ENCODE assay signal across 8 mouse cellular contexts in genomic region chr5:8659911-8660737, GRCm38 (mm10). TPM values are rescaled to one million over a fixed set of nuclear protein-coding genes. Genes with fewer than 3 reads are reported as not detected.
A peak's percentile ranks its signal among the peaks of the same experiment; 100 is the strongest.
DNase-seq lines count a peak whose midpoint lies in the region; ATAC-seq and TF ChIP-seq lines count a peak whose summit lies in the region.

Gene Abcb1a (plus strand): TSS chr5:8660077.

- peak within 1 kb of the TSS; percentile 63 for H3K9ac ChIP-seq in embryonic facial prominence, embryonic 13.5 days
- peak within 1 kb of the TSS; percentile 54 for H3K9ac ChIP-seq in heart, embryonic 11.5 days (ENCODE audit: low read depth, low read length)
- H3K9ac ChIP-seq in kidney, embryonic 14.5 days (ENCODE audit: low read depth, low read length), result peak within 1 kb of the TSS; percentile 42
- no peak within 1 kb of the TSS for H3K9ac ChIP-seq in liver, embryonic 14.5 days (replicated peaks)

- no peak for TF ChIP-seq CTCF in liver, embryonic 14.5 days (IDR thresholded peaks at IDR 0.05; ENCODE audit: low read depth)
- TF ChIP-seq CTCF in testis, adult 2 months (IDR thresholded peaks at IDR 0.05; ENCODE audit: control insufficient read depth, insufficient read depth, insufficient replicate concordance, low read depth, low read length), result no peak

- H3K27ac ChIP-seq in embryonic facial prominence, embryonic 13.5 days, result no peak within 1 kb of the TSS
- H3K27ac ChIP-seq in heart, embryonic 11.5 days (ENCODE audit: low read depth, low read length), result no peak within 1 kb of the TSS
- no peak within 1 kb of the TSS for H3K27ac ChIP-seq in kidney, embryonic 14.5 days (ENCODE audit: low read depth, low read length)
- H3K27ac ChIP-seq in liver, embryonic 14.5 days, result no peak within 1 kb of the TSS
- no peak within 1 kb of the TSS for H3K27ac ChIP-seq in testis, adult 2 months (ENCODE audit: control insufficient read depth, insufficient read depth, low read depth, low read length)

- H3K36me3 ChIP-seq in embryonic facial prominence, embryonic 13.5 days, result no peaks in the 10 kb centered on the region
- no peaks in the 10 kb centered on the region for H3K36me3 ChIP-seq in heart, embryonic 11.5 days (ENCODE audit: control insufficient read depth, insufficient read depth, low read length)
- no peaks in the 10 kb centered on the region for H3K36me3 ChIP-seq in kidney, embryonic 14.5 days (ENCODE audit: control insufficient read depth, insufficient read depth, low read length)
- H3K36me3 ChIP-seq in liver, embryonic 14.5 days (replicated peaks; ENCODE audit: control insufficient read depth, insufficient read depth, low read depth), result no peaks in the 10 kb centered on the region
- H3K36me3 ChIP-seq in testis, adult 2 months (ENCODE audit: control insufficient read depth, insufficient read depth, low read length), result no peaks in the 10 kb centered on the region

- no peak for TF ChIP-seq POLR2A in testis, adult 2 months (IDR thresholded peaks at IDR 0.05; ENCODE audit: control insufficient read depth, low read depth, low read length)

- no peaks in the 10 kb centered on the region for H3K27me3 ChIP-seq in embryonic facial prominence, embryonic 13.5 days
- no peaks in the 10 kb centered on the region for H3K27me3 ChIP-seq in heart, embryonic 11.5 days (ENCODE audit: control insufficient read depth, insufficient read depth, low read length)
- no peaks in the 10 kb centered on the region for H3K27me3 ChIP-seq in kidney, embryonic 14.5 days (ENCODE audit: control insufficient read depth, insufficient read depth, low read length)
- H3K27me3 ChIP-seq in liver, embryonic 14.5 days (ENCODE audit: control insufficient read depth, insufficient read depth, low read length), result no peaks in the 10 kb centered on the region
- H3K27me3 ChIP-seq in testis, adult 2 months (ENCODE audit: control insufficient read depth, insufficient read depth, low read length), result no peaks in the 10 kb centered on the region

- 4% methylated on average over 37 of the region's 37 CpGs for WGBS in embryonic facial prominence, embryonic 13.5 days
- WGBS in heart, embryonic 11.5 days (ENCODE audit: insufficient replicate concordance), result 8% methylated on average over 37 of the region's 37 CpGs
- WGBS in kidney, embryonic 14.5 days, result 4% methylated on average over 37 of the region's 37 CpGs
- 7% methylated on average over 37 of the region's 37 CpGs for WGBS in liver, embryonic 14.5 days (ENCODE audit: insufficient replicate concordance)

- peak within 1 kb of the TSS; percentile 91 for H3K4me2 ChIP-seq in embryonic facial prominence, embryonic 13.5 days
- H3K4me2 ChIP-seq in heart, embryonic 11.5 days, result peak within 1 kb of the TSS; percentile 88
- H3K4me2 ChIP-seq in kidney, embryonic 14.5 days (replicated peaks; ENCODE audit: low read depth, low read length), result peak within 1 kb of the TSS; percentile 69
- H3K4me2 ChIP-seq in liver, embryonic 14.5 days (ENCODE audit: low read depth), result peak within 1 kb of the TSS; percentile 50

- DNase-seq in A20 (ENCODE audit: low read depth, low spot score) (peak; percentile 72), WW6 (ENCODE audit: low read depth, low spot score) (peak; percentile 26)
- DNase-seq in liver, embryonic 14.5 days (ENCODE audit: low read depth in 3 of 3, low spot score in 3 of 3), result peak in 2 of 3 experiments; percentile 9 to 17
- DNase-seq in natural killer cell, adult 2 months (ENCODE audit: low spot score in 2 of 2), result peak; percentile 69 to 72

- H3K4me3 ChIP-seq in embryonic facial prominence, embryonic 13.5 days, result peak within 1 kb of the TSS; percentile 47
- H3K4me3 ChIP-seq in heart, embryonic 11.5 days (ENCODE audit: low read depth, low read length), result peak within 1 kb of the TSS; percentile 49
- peak within 1 kb of the TSS; percentile 43 for H3K4me3 ChIP-seq in kidney, embryonic 14.5 days (ENCODE audit: low read length)
- H3K4me3 ChIP-seq in liver, embryonic 14.5 days (ENCODE audit: insufficient read depth in 1 of 2, low read depth in 2 of 2, low read length in 2 of 2), result peak within 1 kb of the TSS; percentile 36 to 51
- peak within 1 kb of the TSS; percentile 12; the same call in 1 of the 2 replicates for H3K4me3 ChIP-seq in testis, adult 2 months (ENCODE audit: control insufficient read depth, low read depth, low read length)

- ATAC-seq in embryonic facial prominence, embryonic 13.5 days (ENCODE audit: insufficient number of reproducible peaks, insufficient read depth, low FRiP score, low TSS enrichment, low read depth), result no peak
- peak; percentile 59; the same call in 1 of the 2 replicates for ATAC-seq in heart, embryonic 11.5 days (replicated peaks; ENCODE audit: insufficient number of reproducible peaks, low FRiP score, low TSS enrichment)
- ATAC-seq in kidney, embryonic 14.5 days (ENCODE audit: low FRiP score, low TSS enrichment), result peak; percentile 87
- peak; percentile 60 for ATAC-seq in liver, embryonic 14.5 days (ENCODE audit: insufficient read depth)

- H3K9me3 ChIP-seq in embryonic facial prominence, embryonic 13.5 days, result no peaks in the 10 kb centered on the region
- H3K9me3 ChIP-seq in heart, embryonic 11.5 days (replicated peaks; ENCODE audit: control insufficient read depth, low read length), result no peaks in the 10 kb centered on the region
- H3K9me3 ChIP-seq in kidney, embryonic 14.5 days (ENCODE audit: control insufficient read depth, low read length), result no peaks in the 10 kb centered on the region
- H3K9me3 ChIP-seq in liver, embryonic 14.5 days (ENCODE audit: control insufficient read depth, low read length), result no peaks in the 10 kb centered on the region

- 0 out of 2 replicates have a peak, but pooled peaks cover 6% of the 10 kb centered on the region for H3K4me1 ChIP-seq in embryonic facial prominence, embryonic 13.5 days
- H3K4me1 ChIP-seq in heart, embryonic 11.5 days (ENCODE audit: control insufficient read depth, insufficient read depth, low read length), result no peaks in the 10 kb centered on the region
- H3K4me1 ChIP-seq in kidney, embryonic 14.5 days (ENCODE audit: control insufficient read depth, insufficient read depth, low read length), result no peaks in the 10 kb centered on the region
- no peaks in the 10 kb centered on the region for H3K4me1 ChIP-seq in liver, embryonic 14.5 days (replicated peaks; ENCODE audit: control insufficient read depth in 2 of 2, insufficient read depth in 2 of 2, low read length in 1 of 2)
- H3K4me1 ChIP-seq in testis, adult 2 months (ENCODE audit: control insufficient read depth, insufficient read depth, low read length), result no peaks in the 10 kb centered on the region; the same call in 1 of the 2 replicates

- TF ChIP-seq EP300 in liver, embryonic 14.5 days (IDR thresholded peaks at IDR 0.05; ENCODE audit: low read depth), result no peak

RNA-seq across cellular contexts. Expression of gene Abcb1a, which starts in this region (rescaled TPM):
- polyA plus RNA-seq in embryonic facial prominence, embryonic 13.5 days (2015; fragmentation: Nextera tagmentation; extraction: Ambion mirVana), result 0.24 and 1.4 TPM in 2 replicates
- 0.08 and 0.37 TPM in 2 replicates for polyA plus RNA-seq in heart, embryonic 11.5 days (2014; fragmentation: Nextera tagmentation; extraction: Ambion mirVana)
- 0.14 and 0.46 TPM in 2 replicates for polyA plus RNA-seq in kidney, embryonic 14.5 days (2014; fragmentation: Nextera tagmentation; extraction: Ambion mirVana)
- polyA plus RNA-seq in liver, embryonic 14.5 days (2012; rRNA removed), result 0.60 and 0.74 TPM in 2 replicates
- polyA plus RNA-seq in liver, embryonic 14.5 days (2014; fragmentation: Nextera tagmentation; extraction: Ambion mirVana), result 0.50 and 0.53 TPM in 2 replicates
- 1.5 and 2.0 TPM in 2 replicates for polyA plus RNA-seq in testis, adult 2 months (2012; rRNA removed)

Comparison
In these comparisons a context has a peak if more than half of its experiments do, and no peak if none do; other contexts are left out.
1. Peak in ATAC-seq, H3K4me3 ChIP-seq, H3K9ac ChIP-seq and H3K4me2 ChIP-seq in heart, embryonic 11.5 days; RNA of the gene not detected or under 1 TPM.
2. Peak in ATAC-seq, H3K4me3 ChIP-seq, H3K9ac ChIP-seq and H3K4me2 ChIP-seq in kidney, embryonic 14.5 days; RNA of the gene not detected or under 1 TPM.
3. Peak in DNase-seq, ATAC-seq, H3K4me3 ChIP-seq and H3K4me2 ChIP-seq in liver, embryonic 14.5 days; RNA of the gene not detected or under 1 TPM.
4. DNase-seq: peak in every context shown above with its lines; median percentile 72 in A20; 70 in natural killer cell, adult 2 months; 26 in WW6; 13 in liver, embryonic 14.5 days.